8 mouse cellular contexts compared by ENCODE assay signal in genomic region chrY:89267946-89268345, GRCm38 (mm10).
DNase-seq lines count a peak whose midpoint lies in the region; TF ChIP-seq lines count a peak whose summit lies in the region.
"Not testable (repeated sequence)": the region's sequence is repeated elsewhere in the genome, so short reads cannot be mapped to it uniquely, and the experiment has no call there.

No protein-coding gene starts in this region.

- not testable (repeated sequence) for H3K36me3 ChIP-seq in kidney, adult 2 months (ENCODE audit: control insufficient read depth, insufficient read depth, low read length)

- H3K27ac ChIP-seq in gastrocnemius, adult 2 months; kidney, adult 2 months (ENCODE audit: insufficient read depth, low read depth, low read length): not testable (repeated sequence)

- H3K4me3 ChIP-seq in gastrocnemius, adult 2 months; kidney, adult 2 months (ENCODE audit: insufficient read depth, low read depth, low read length): not testable (repeated sequence)

- H3K27me3 ChIP-seq in kidney, adult 2 months (replicated peaks; ENCODE audit: control insufficient read depth, insufficient read depth, low read length): not testable (repeated sequence)

- not testable (repeated sequence) for TF ChIP-seq POLR2A in kidney, adult 2 months (IDR thresholded peaks at IDR 0.05; ENCODE audit: low read depth, low read length)

- intact Hi-C loops in gastrocnemius, adult 2 months (cut with DNase I): not testable (repeated sequence)

- DNase-seq in adrenal gland, adult (ENCODE audit: inconsistent age in 2 of 2, low spot score in 1 of 2): peak; percentile 2 to 26
- DNase-seq in gastrocnemius, adult 2 months: peak; percentile 0
- DNase-seq in heart, adult 9 months (ENCODE audit: low spot score in 2 of 2): peak; percentile 0
- DNase-seq in kidney, adult 2 months: peak; percentile 0
- peak; percentile 0 for DNase-seq in left cerebral cortex, adult 8-10 months (ENCODE audit: low spot score in 2 of 2)
- DNase-seq in ovary, adult 18-20 months (ENCODE audit: low spot score): peak; percentile 0
- DNase-seq in testis, postnatal 14 days (ENCODE audit: low spot score): peak; percentile 2
- DNase-seq in urinary bladder, postnatal 25 days (ENCODE audit: low spot score): peak; percentile 1

- not testable (repeated sequence) for TF ChIP-seq CTCF in gastrocnemius, adult 2 months (IDR thresholded peaks at IDR 0.05); kidney, adult 2 months (conservative IDR thresholded peaks at IDR 0.05; ENCODE audit: insufficient read depth, insufficient read length, low read depth, low read length)

- not testable (repeated sequence) for H3K4me1 ChIP-seq in kidney, adult 2 months (ENCODE audit: control insufficient read depth, insufficient read depth, low read length)

- 93% methylated on average over 4 of the region's 11 CpGs for WGBS in kidney, adult 2 months
